Mouse (Mus musculus): Measurements from ENCODE around the gene Snap25.

DNA sequence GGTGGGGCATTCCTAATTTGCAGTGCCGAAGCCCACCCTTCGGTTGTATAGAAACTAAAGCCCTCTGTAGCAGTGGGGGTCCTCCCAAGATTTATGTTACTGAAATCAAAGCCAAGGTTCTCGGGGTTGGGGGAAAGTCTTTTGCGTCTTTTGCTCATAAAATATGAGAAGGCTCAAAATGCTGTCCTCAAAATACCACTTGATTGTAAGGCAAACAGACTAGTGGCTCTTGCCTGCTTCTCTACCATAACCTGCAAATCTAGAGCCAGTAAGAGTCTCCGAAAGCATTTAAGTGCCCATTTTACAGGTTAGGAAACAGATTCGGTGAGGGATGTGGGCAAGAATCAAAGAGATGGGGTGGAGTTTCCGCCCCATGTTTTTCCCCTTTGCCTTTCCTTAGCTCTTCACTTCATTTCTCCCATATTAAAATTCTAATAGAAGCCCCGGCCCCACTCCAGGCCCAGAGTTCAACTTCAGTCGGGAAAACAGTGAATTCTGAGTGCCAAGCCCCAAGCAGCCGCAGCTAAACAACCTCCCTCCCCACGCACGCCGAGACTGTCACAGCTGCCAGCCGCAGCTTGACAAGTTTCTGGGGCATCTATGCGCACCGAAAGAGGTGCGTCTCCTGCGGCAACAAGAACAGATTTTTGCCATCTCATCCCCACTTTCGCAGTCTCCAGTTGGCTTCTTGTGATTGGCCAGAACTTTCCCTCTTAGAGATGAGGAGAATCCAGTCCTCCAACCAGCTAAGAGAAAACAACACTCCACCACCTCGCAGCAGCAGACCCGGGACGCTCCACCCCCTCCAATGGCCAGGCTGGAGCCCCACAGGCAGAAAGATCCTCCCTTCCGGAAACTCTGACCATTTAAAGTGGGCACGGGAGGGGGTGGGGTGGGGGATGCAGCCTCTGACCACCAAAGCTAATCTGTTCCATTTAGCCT, 33.7 kb upstream of the Snap25 start:
- TF ChIP-seq CTCF (IDR thresholded peaks at IDR 0.05; ENCODE audit: low read depth) (no peak), EP300 (IDR thresholded peaks at IDR 0.05; ENCODE audit: low read depth) (no peak)
